Mouse (Mus musculus): ENCODE measurements at regions not wholly inside any gene's neighbourhood (a gene's known extent, or its start where the extent isn't known, plus 50 kb on each side); places are given as distances from the start of the nearest gene placed in this dataset.

GRCm38 (mm10) chr3:144255596-144256550, 50.9 kb upstream of the Lmo4 start:
- DNase-seq (ENCODE audit: extremely low read depth, low read depth): no peak

Data from MEL-GATA-1-ER (cell line).